Mouse (Mus musculus) liver, postnatal 0 days (tissue): ENCODE measurements at regions not wholly inside any gene's neighbourhood (a gene's known extent, or its start where the extent isn't known, plus 50 kb on each side); places are given as distances from the start of the nearest gene placed in this dataset.

Experiments used
- CTCF ChIP-seq: sonication (generic); IDR thresholded peaks from 2 replicates; pipeline ENCODE4 v1.5.1; 2016; ENCODE audit warnings: antibody characterized with exemption, low read depth
- EP300 ChIP-seq: IDR thresholded peaks from 2 replicates; pipeline ENCODE4 v1.6.1; 2016; ENCODE audit warnings: antibody characterized with exemption, low read depth, mild to moderate bottlenecking

GRCm38 (mm10) chrX:169438626-169439025 is 118.5 kb upstream of the Hccs start:
- TF ChIP-seq CTCF (peak; percentile 50), EP300 (no peak)
